Mouse (Mus musculus): Measurements from ENCODE around the gene Degs2. TPM values are rescaled to one million over a fixed set of nuclear protein-coding genes. Genes with fewer than 3 reads are reported as not detected.

Gene Degs2
- 3.2 and 3.4 TPM in 2 replicates for polyA plus RNA-seq (2015; fragmentation: Nextera tagmentation; extraction: Ambion mirVana)

DNA sequence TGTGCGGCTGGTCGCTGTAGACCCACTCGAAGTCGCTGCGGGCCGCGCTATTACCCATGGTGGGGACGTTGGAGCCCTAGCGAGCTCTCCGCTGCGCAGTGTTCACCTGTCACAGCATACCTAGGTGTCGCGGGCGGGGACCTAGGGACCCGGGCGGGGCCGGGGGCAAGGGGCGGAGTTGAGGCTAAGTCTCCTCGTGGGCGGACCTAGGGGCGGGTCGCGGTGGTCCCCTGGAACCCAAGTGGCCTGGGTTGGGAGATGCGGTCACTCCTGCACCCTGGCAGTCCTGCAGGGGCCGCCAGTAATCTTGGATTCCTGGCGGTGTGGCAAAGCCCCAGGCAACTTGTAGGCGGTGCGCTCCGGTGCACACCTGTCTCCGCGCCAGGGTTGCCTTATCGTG is at the start of gene Degs2:
Gene Degs2 (minus strand): TSS at position 131 of the 400 bp plus-strand sequence.
- Histone ChIP-seq H3K4me2 (peak within 1 kb of the TSS; percentile 58), H3K4me3 (peak within 1 kb of the TSS; percentile 28), H3K27ac (no peak within 1 kb of the TSS), H3K36me3 (replicated peaks) (no peaks in the 10 kb centered on the region), H3K27me3 (replicated peaks) (peaks cover 39% of the 10 kb centered on the region), H3K4me1 (peaks cover 11% of the 10 kb centered on the region), H3K9me3 (no peaks in the 10 kb centered on the region), H3K9ac (no peak within 1 kb of the TSS)
- ATAC-seq (replicated peaks): no peak; the same call in 1 of the 2 replicates
- under 1% methylated on average over 32 of the region's 32 CpGs for WGBS

DNA sequence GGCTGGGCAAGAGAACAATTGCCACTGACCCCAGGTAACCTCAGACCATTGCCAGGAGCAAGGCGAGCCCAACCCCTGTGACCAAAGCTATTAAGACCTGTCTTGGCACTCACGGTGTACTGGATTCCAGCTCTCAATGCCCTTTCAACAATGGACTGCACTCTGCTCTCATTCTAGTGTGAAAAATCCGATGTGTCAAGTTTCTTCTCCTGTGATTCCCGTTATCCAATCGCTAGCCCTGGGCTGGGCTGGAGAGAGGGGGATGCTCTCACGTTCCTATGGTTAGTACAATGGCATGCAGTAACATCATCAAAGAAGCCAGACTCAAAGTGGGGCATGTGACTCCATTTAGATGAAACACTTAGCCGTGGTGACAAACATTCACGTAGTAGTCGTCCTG is 49.7 kb upstream of the Degs2 start:
- WGBS: 29% methylated on average over 9 of the region's 9 CpGs
- H3K4me1 ChIP-seq: no peaks in the 10 kb centered on the region
- ATAC-seq (replicated peaks): no peak
- H3K9ac ChIP-seq: no peak overlapping the region
- H3K4me3 ChIP-seq: no peak overlapping the region
- H3K27ac ChIP-seq: no peak overlapping the region
- H3K4me2 ChIP-seq: no peak overlapping the region
- no peaks in the 10 kb centered on the region for H3K27me3 ChIP-seq (replicated peaks)
- H3K9me3 ChIP-seq: no peaks in the 10 kb centered on the region
- no peaks in the 10 kb centered on the region for H3K36me3 ChIP-seq (replicated peaks)

DNA sequence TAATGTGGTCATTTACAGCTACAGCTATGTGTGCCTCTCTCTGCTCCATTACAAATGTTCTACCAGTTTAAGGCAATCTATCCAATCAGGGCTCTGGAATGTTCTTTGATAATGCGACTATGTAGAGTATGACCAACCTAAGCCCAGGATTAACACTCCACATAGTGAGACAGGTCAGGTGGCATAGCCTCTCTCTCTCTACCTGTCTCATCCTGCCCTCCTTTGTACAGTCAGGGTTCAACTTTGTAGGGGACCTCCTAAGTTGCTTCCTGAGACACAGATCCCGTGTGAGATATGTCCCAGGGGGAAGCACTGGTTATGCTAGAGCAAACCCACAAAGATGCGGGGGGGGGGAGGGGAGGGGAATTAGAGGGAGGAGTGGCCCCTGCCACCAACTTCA is 48.1 kb upstream of the Degs2 start:
- H3K4me3 ChIP-seq: no peak overlapping the region
- ATAC-seq (replicated peaks): no peak
- 80% methylated on average over 3 of the region's 3 CpGs for WGBS

DNA sequence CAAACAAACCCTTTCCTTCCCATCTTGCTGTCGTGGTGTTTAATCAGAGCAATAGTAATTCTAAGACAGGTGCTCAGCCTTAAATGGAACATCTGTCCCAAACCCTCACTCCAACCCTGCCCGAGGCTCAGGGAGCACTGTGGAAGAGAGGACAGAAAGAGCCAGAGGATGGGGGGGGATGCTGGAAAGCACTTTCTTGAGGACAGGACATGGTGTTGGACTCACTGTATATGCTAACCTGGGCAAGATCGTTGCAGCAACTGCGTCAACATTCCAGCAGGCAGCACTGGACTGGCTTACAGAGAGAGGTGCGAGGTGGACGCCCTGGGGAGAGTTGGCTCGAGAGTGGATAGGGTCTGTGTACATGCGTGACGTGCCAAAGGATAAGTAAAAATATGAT is 47.3 kb upstream of the Degs2 start:
- no peaks in the 10 kb centered on the region for H3K27me3 ChIP-seq (replicated peaks)
- 85% methylated on average over 9 of the region's 9 CpGs for WGBS

More for the DNA sequence above, 48.1 kb upstream of the Degs2 start:
- H3K27me3 ChIP-seq (replicated peaks): no peaks in the 10 kb centered on the region
- no peaks in the 10 kb centered on the region for H3K9me3 ChIP-seq
- H3K4me2 ChIP-seq: no peak overlapping the region
- H3K9ac ChIP-seq: no peak overlapping the region
- no peak overlapping the region for H3K27ac ChIP-seq
- H3K4me1 ChIP-seq: no peaks in the 10 kb centered on the region
- H3K36me3 ChIP-seq (replicated peaks): no peaks in the 10 kb centered on the region

DNA sequence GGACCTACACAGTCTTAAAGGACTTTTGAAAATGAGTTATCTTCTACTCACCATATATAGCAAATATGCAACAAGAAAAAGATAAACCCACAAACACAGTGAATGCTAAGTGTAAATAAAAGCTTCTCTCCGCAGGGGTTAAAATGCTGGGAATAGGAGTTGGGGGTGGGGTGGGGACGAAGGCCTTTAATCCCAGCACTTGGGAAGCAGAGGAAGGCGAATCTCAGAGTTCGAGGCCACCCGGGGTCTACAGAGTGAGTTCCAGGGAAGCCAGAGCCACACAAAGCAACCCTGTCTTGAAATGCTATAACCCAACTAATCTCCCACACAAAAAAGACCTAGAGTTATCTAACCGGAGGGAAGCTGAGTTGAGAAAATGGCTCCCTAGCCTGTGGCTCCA is 46.9 kb upstream of the Degs2 start:
- no peak for ATAC-seq (replicated peaks)
- Histone ChIP-seq H3K36me3 (replicated peaks) (no peaks in the 10 kb centered on the region), H3K9me3 (no peaks in the 10 kb centered on the region), H3K27me3 (replicated peaks) (no peaks in the 10 kb centered on the region), H3K4me2 (no peak overlapping the region), H3K27ac (no peak overlapping the region), H3K9ac (no peak overlapping the region), H3K4me1 (no peaks in the 10 kb centered on the region), H3K4me3 (no peak overlapping the region)
- 55% methylated on average over 6 of the region's 6 CpGs for WGBS

More for the DNA sequence above, 47.3 kb upstream of the Degs2 start:
- H3K4me1 ChIP-seq: no peaks in the 10 kb centered on the region
- ATAC-seq (replicated peaks): no peak
- H3K4me2 ChIP-seq: no peak overlapping the region
- H3K9me3 ChIP-seq: no peaks in the 10 kb centered on the region
- H3K36me3 ChIP-seq (replicated peaks): no peaks in the 10 kb centered on the region
- H3K4me3 ChIP-seq: no peak overlapping the region
- no peak overlapping the region for H3K9ac ChIP-seq
- no peak overlapping the region for H3K27ac ChIP-seq

DNA sequence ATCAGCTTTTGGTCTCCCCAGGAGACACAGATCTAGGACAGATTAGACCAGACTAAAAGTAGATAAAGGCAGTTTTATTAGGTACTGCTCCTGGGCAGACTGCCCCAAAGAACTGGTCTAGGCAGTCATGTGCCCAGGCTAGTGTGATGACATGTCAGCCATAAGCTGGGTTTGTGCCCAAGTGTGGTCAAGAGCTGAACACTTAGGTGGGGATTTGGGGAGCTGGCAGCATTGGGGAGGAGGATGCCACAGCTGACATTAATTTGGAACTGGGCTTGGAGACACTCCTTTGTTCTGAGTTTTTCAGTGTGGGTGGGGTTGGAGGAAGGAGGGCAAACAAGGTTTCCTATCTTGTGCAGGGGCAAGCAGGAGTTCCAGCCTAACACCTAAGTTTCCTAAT is 43.9 kb upstream of the Degs2 start:
- no peaks in the 10 kb centered on the region for H3K27me3 ChIP-seq (replicated peaks)
- no peak overlapping the region for H3K9ac ChIP-seq
- H3K4me1 ChIP-seq: no peaks in the 10 kb centered on the region
- ATAC-seq (replicated peaks): no peak
- no peaks in the 10 kb centered on the region for H3K36me3 ChIP-seq (replicated peaks)
- no peak overlapping the region for H3K4me3 ChIP-seq
- no peak overlapping the region for H3K4me2 ChIP-seq
- H3K9me3 ChIP-seq: no peaks in the 10 kb centered on the region
- no peak overlapping the region for H3K27ac ChIP-seq

DNA sequence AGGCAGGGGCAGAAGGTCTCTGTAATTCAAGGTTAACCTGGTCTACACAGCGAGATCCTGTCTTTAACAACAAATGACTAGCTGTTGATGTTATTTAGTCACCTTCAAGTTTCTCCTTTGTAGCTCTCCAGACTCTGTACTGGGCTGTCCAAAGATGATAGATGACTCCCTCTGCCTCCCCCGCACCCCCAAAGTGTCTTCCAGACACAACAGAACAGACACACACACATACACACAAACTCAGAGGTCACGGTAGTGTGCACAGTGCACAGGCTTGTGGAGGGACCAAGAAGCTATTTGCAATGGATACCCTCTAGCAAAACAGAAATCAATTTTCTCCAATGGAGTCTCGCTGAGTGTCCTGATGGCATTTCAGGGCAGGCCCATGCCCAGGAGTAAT is 40.1 kb upstream of the Degs2 start:
- H3K27me3 ChIP-seq (replicated peaks): no peaks in the 10 kb centered on the region
- no peak for ATAC-seq (replicated peaks)
- no peak overlapping the region for H3K4me2 ChIP-seq
- 88% methylated on average over 4 of the region's 4 CpGs for WGBS
- no peak overlapping the region for H3K4me3 ChIP-seq
- no peaks in the 10 kb centered on the region for H3K36me3 ChIP-seq (replicated peaks)
- no peaks in the 10 kb centered on the region for H3K4me1 ChIP-seq
- H3K9me3 ChIP-seq: no peaks in the 10 kb centered on the region
- no peak overlapping the region for H3K9ac ChIP-seq
- no peak overlapping the region for H3K27ac ChIP-seq

DNA sequence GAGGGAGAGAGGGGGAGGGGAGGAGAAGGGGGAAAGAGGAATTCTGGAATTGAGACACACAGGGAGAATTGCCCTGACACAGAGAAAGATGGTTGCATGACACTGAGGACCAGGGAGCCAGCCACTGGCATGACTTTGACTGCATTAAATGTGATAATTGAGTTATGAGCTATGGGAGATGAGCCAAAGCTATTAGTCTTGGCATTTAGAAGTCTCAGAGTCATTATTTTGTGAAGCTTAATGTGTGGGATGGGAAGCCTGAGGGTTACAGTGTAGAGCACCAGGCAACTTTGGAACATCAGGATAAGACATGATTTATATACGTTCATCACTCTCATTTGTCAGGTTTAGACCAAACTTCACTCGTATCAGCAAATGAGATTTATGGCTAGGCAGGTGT is 39.4 kb upstream of the Degs2 start:
- Histone ChIP-seq H3K27ac (no peak overlapping the region), H3K9me3 (no peaks in the 10 kb centered on the region), H3K4me1 (no peaks in the 10 kb centered on the region), H3K4me2 (no peak overlapping the region), H3K27me3 (replicated peaks) (no peaks in the 10 kb centered on the region), H3K4me3 (no peak overlapping the region), H3K36me3 (replicated peaks) (no peaks in the 10 kb centered on the region), H3K9ac (no peak overlapping the region)
- 81% methylated on average over 2 of the region's 2 CpGs for WGBS
- no peak for ATAC-seq (replicated peaks)

DNA sequence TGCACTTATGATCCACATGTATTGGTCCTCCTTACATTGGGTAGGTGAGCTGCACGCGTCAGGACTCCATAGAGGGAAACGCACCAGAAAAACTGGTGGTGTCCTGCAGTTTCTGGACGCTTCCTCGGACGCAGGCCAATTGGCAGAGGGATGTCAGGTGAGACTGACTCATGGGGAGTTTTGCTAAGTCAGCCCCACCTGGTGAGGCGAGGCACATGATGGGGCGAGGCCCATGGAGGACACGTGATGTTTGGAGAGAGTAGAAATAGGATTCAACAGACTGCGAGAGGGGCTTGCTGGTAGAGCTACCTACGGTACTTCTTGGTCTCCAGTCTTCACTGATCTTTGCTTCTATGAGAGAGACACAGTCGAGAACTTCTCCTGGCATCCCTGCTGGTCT is 36.6 kb upstream of the Degs2 start:
- H3K9me3 ChIP-seq: no peaks in the 10 kb centered on the region
- 93% methylated on average over 12 of the region's 12 CpGs for WGBS
- no peaks in the 10 kb centered on the region for H3K4me1 ChIP-seq
- no peak overlapping the region for H3K4me2 ChIP-seq
- no peak overlapping the region for H3K4me3 ChIP-seq
- H3K36me3 ChIP-seq (replicated peaks): no peaks in the 10 kb centered on the region
- no peak for ATAC-seq (replicated peaks)
- no peaks in the 10 kb centered on the region for H3K27me3 ChIP-seq (replicated peaks)
- no peak overlapping the region for H3K27ac ChIP-seq
- H3K9ac ChIP-seq: no peak overlapping the region

DNA sequence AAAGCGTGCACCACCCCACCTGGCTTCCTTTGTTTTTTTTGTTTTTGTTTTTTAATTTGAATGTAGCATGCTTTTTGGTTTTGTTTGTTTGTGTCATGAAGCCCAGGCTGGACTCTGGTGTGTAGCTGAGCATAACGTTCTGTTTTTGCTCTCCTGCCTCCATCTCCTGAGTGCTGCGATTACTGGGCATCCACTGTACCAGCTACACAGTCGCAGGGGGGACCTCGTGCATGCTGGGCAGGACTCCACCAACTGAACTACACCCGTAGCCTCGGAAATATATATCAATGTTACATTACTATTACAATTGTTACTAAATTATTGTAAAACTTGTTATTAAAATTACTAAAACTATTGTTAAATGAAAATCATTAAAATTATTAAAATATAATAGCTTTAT is 35.7 kb upstream of the Degs2 start:
- H3K27me3 ChIP-seq (replicated peaks): no peaks in the 10 kb centered on the region
- WGBS: 90% methylated on average over 7 of the region's 7 CpGs
- ATAC-seq (replicated peaks): no peak

DNA sequence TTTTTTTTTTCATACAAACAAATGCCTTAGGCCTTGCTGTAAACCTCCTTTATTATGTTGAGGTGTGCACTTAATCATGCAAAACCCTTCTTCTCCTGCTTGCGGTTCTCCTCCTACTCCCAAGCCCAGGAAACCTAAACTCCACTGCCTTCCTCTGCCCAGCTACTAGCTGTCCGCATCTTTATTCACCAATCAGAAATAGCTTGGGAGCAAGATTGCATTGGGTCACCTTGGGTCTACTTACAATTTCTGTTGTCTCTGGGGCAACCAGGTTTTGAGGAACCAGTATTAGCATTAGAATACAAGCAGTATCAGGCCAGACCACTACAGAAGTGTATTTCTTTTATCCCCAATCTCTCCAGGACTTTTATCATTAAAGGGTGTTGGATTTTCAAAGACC is 32.3 kb upstream of the Degs2 start:
- Histone ChIP-seq H3K9ac (no peak overlapping the region), H3K4me2 (no peak overlapping the region), H3K9me3 (no peaks in the 10 kb centered on the region), H3K27ac (no peak overlapping the region), H3K4me1 (no peaks in the 10 kb centered on the region), H3K27me3 (replicated peaks) (no peaks in the 10 kb centered on the region), H3K4me3 (no peak overlapping the region), H3K36me3 (replicated peaks) (no peaks in the 10 kb centered on the region)
- ATAC-seq (replicated peaks): no peak
- WGBS: 94% methylated on average over 2 of the region's 2 CpGs

More for the DNA sequence above, 35.7 kb upstream of the Degs2 start:
- H3K9me3 ChIP-seq: no peaks in the 10 kb centered on the region
- H3K4me3 ChIP-seq: no peak overlapping the region
- H3K4me2 ChIP-seq: no peak overlapping the region
- H3K4me1 ChIP-seq: no peaks in the 10 kb centered on the region
- no peak overlapping the region for H3K9ac ChIP-seq
- H3K27ac ChIP-seq: no peak overlapping the region
- no peaks in the 10 kb centered on the region for H3K36me3 ChIP-seq (replicated peaks)

DNA sequence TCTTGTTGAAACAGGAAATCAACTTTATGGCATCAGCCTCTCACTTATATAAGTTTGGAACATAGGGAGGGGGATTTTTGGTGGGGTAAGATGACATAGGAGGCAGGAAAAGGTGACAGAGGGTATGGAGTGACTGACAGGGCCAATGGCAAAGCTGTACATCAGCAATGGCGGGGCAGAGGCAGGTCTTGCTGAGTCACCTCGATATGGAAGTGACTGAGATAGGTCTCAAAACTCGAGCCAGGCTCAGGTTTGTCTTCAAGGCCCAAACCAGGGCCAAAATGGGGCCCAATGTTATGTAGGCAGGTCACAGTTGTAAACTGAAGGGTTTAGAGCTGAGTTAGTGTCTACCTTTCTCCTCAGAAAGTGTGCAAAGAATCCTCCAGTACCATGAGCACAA is 21.7 kb upstream of the Degs2 start:
- no peak overlapping the region for H3K4me3 ChIP-seq
- no peaks in the 10 kb centered on the region for H3K36me3 ChIP-seq (replicated peaks)
- no peaks in the 10 kb centered on the region for H3K9me3 ChIP-seq
- ATAC-seq (replicated peaks): no peak
- no peaks in the 10 kb centered on the region for H3K4me1 ChIP-seq
- H3K4me2 ChIP-seq: no peak overlapping the region
- no peak overlapping the region for H3K27ac ChIP-seq
- WGBS: 86% methylated on average over 3 of the region's 3 CpGs
- H3K9ac ChIP-seq: no peak overlapping the region
- H3K27me3 ChIP-seq (replicated peaks): no peaks in the 10 kb centered on the region

DNA sequence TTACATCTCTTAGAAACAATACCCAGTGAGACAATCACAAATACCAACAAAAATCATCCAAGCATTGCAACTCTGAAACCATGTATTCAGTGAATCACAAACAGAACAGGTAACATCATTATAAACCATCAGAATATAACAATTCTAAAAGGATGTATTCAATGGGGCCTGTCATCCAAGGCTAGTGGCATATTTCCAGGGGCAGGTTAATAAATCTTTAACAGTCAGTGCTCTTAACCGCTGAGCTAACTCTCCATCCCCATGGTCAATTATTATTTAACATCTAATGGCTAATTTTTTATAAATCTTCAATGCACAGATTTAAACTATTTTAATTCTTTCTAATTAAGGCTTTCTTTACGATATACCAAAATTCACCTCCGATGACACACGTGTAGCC is 20.3 kb upstream of the Degs2 start:
- ATAC-seq (replicated peaks): no peak
- no peaks in the 10 kb centered on the region for H3K9me3 ChIP-seq
- no peaks in the 10 kb centered on the region for H3K27me3 ChIP-seq (replicated peaks)
- H3K4me1 ChIP-seq: no peaks in the 10 kb centered on the region
- WGBS: 95% methylated on average over 4 of the region's 4 CpGs
- H3K27ac ChIP-seq: no peak overlapping the region
- H3K4me2 ChIP-seq: no peak overlapping the region
- H3K4me3 ChIP-seq: no peak overlapping the region
- H3K36me3 ChIP-seq (replicated peaks): no peaks in the 10 kb centered on the region
- H3K9ac ChIP-seq: no peak overlapping the region

DNA sequence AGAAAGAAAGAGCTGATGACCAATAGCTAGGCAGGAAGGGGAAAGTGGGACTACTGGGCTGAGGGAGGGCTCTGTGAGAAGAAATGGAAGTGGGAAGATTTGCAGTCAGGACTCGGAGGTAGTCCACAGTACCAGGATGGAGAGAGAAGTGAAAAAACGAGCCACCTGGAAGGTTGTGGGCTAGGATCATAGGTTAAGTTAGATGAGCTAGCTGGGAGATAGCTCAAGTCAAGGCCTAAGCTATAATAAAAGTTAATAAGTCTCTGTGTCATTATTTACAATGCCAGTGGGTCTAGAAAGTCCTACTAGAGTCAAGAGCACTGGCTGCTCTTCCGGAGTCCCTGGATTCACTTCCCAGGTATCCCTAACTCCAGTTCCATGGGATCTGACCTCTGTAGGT is 16.4 kb upstream of the Degs2 start:
- Histone ChIP-seq H3K9ac (no peak overlapping the region), H3K27ac (no peak overlapping the region), H3K4me2 (no peak overlapping the region), H3K36me3 (replicated peaks) (no peaks in the 10 kb centered on the region), H3K9me3 (no peaks in the 10 kb centered on the region), H3K4me3 (no peak overlapping the region), H3K27me3 (replicated peaks) (no peaks in the 10 kb centered on the region), H3K4me1 (no peaks in the 10 kb centered on the region)
- ATAC-seq (replicated peaks): no peak
- 79% methylated on average over 3 of the region's 3 CpGs for WGBS

Data from midbrain, embryonic 15.5 days (tissue).